ENCODE assay signal across 10 mouse cellular contexts in genomic region chr5:36385062-36385461, GRCm38 (mm10). TPM values are rescaled to one million over a fixed set of nuclear protein-coding genes. Genes with fewer than 3 reads are reported as not detected.
DNase-seq lines count a peak whose midpoint lies in the region; ATAC-seq and TF ChIP-seq lines count a peak whose summit lies in the region.
"Had no signal": no experiment of that assay in that cellular context is flagged by ENCODE, and none has a peak within 500 bp of the region (broad histone marks: within the 10 kb centered on the region; RNA-seq: fewer than 3 reads in every experiment).

No protein-coding gene starts in this region.

- H3K27ac ChIP-seq in heart, embryonic 16.5 days (ENCODE audit: low read length): peak overlapping the region; percentile 93
- peak overlapping the region; percentile 88 for H3K27ac ChIP-seq in lung, embryonic 14.5 days (ENCODE audit: low read depth)
- H3K27ac ChIP-seq: macrophage; neural tube, embryonic 13.5 days had no signal

- peak; percentile 90 for ATAC-seq in heart, embryonic 16.5 days (replicated peaks; ENCODE audit: extremely low read depth, insufficient read depth, low FRiP score)
- ATAC-seq in lung, embryonic 14.5 days (ENCODE audit: insufficient read depth): peak; percentile 93
- ATAC-seq in monocyte, adult 5-6 weeks (replicated peaks; ENCODE audit: insufficient number of reproducible peaks, low FRiP score, low TSS enrichment, poor library complexity, severe bottlenecking): no peak

- no peak overlapping the region; the same call in 1 of the 2 replicates for H3K4me3 ChIP-seq in heart, embryonic 16.5 days (ENCODE audit: low read length)
- H3K4me3 ChIP-seq in lung, embryonic 14.5 days (ENCODE audit: low read depth, low read length): no peak overlapping the region
- H3K4me3 ChIP-seq: neural tube, embryonic 13.5 days had no signal

- H3K4me1 ChIP-seq in heart, embryonic 16.5 days (ENCODE audit: control insufficient read depth, insufficient read depth, low read length): peaks cover 38% of the 10 kb centered on the region
- peaks cover 38% of the 10 kb centered on the region for H3K4me1 ChIP-seq in lung, embryonic 14.5 days (ENCODE audit: insufficient read depth)

- peak overlapping the region; percentile 21; the same call in 1 of the 2 replicates for H3K9ac ChIP-seq in heart, embryonic 16.5 days (ENCODE audit: low read length)
- H3K9ac ChIP-seq in lung, embryonic 14.5 days: no peak overlapping the region
- H3K9ac ChIP-seq: neural tube, embryonic 13.5 days had no signal

- H3K9me3 ChIP-seq in heart, embryonic 16.5 days (replicated peaks; ENCODE audit: control insufficient read depth, low read length): no peaks in the 10 kb centered on the region
- H3K9me3 ChIP-seq in lung, embryonic 14.5 days (ENCODE audit: low read depth, low read length): no peaks in the 10 kb centered on the region
- H3K9me3 ChIP-seq: neural tube, embryonic 13.5 days had no signal

- TF ChIP-seq CTCF in lung, embryonic 14.5 days (IDR thresholded peaks at IDR 0.05; ENCODE audit: low read depth): no peak

- H3K27me3 ChIP-seq in heart, embryonic 16.5 days (ENCODE audit: control insufficient read depth, insufficient read depth, low read length): no peaks in the 10 kb centered on the region
- no peaks in the 10 kb centered on the region for H3K27me3 ChIP-seq in lung, embryonic 14.5 days (ENCODE audit: insufficient read depth, low read length)
- H3K27me3 ChIP-seq: neural tube, embryonic 13.5 days had no signal

- H3K36me3 ChIP-seq in heart, embryonic 16.5 days (ENCODE audit: control insufficient read depth, insufficient read depth): no peaks in the 10 kb centered on the region
- no peaks in the 10 kb centered on the region for H3K36me3 ChIP-seq in lung, embryonic 14.5 days (ENCODE audit: insufficient read depth)
- H3K36me3 ChIP-seq: neural tube, embryonic 13.5 days had no signal

- H3K4me2 ChIP-seq in heart, embryonic 16.5 days (ENCODE audit: low read depth, low read length): peak overlapping the region; percentile 45
- H3K4me2 ChIP-seq in lung, embryonic 14.5 days: peak overlapping the region; percentile 36
- H3K4me2 ChIP-seq: neural tube, embryonic 13.5 days had no signal

- 9% methylated on average over 5 of the region's 5 CpGs for WGBS in heart, embryonic 16.5 days
- 3% methylated on average over 5 of the region's 5 CpGs for WGBS in lung, embryonic 14.5 days

- DNase-seq in NIH3T3 (ENCODE audit: low read depth): peak; percentile 50
- DNase-seq in embryo, embryonic 10.5 days (ENCODE audit: low spot score): peak; percentile 84
- DNase-seq in lung, embryonic 14.5 days: peak; percentile 85
- no peak for DNase-seq in cerebellum, postnatal 25 days
- DNase-seq in layer of hippocampus, postnatal 14 days (ENCODE audit: low spot score in 2 of 2): no peak
- DNase-seq: gastrocnemius, postnatal 25 days had no signal

RNA-seq across cellular contexts. Expression of gene Sorcs2, which starts 12.9 kb away (rescaled TPM):
- polyA plus RNA-seq in heart, embryonic 16.5 days (2015; fragmentation: Nextera tagmentation; extraction: Ambion mirVana): 8.2 and 10.7 TPM in 2 replicates
- polyA plus RNA-seq in lung, embryonic 14.5 days (2014; fragmentation: Nextera tagmentation; extraction: Ambion mirVana): 17.5 and 20.6 TPM in 2 replicates
- total RNA-seq in monocyte, adult 5-6 weeks (2017): 0.85 to 4.7 TPM (median 1.4 TPM) in 3 replicates
- total RNA-seq in layer of hippocampus, postnatal 14 days (2021): 10 to 100 TPM; 54.7 to 58.8 TPM
- polyA plus RNA-seq: macrophage had no signal

Comparison
In these comparisons a context has a peak if more than half of its experiments do, and no peak if none do; other contexts are left out.
1. DNase-seq: peak in NIH3T3 (single experiment), embryo, embryonic 10.5 days (single experiment) and lung, embryonic 14.5 days (single experiment); none in cerebellum, postnatal 25 days (0 of 2) and layer of hippocampus, postnatal 14 days (0 of 2).